Mouse (Mus musculus) MEL (cell line): ENCODE measurements around the gene Igf2bp3. TPM values are rescaled to one million over a fixed set of nuclear protein-coding genes. Genes with fewer than 3 reads are reported as not detected.

Experiments used
- DNase-seq: peaks from one replicate; pipeline ENCODE4 v3.0.0; 2011; ENCODE audit warnings: low read depth, low spot score
- H3K27ac ChIP-seq: 2 replicates; pipeline ENCODE4 v1.5.1; 2012; ENCODE audit warnings: low read depth, mild to moderate bottlenecking, control low read depth, low read length, moderate library complexity; ENCODE audit not compliant: control insufficient read depth
- H3K27me3 ChIP-seq, 2 experiments: fragments of 150-350 bp in 1 of 2; sonication (generic) in 1 of 2; 2 replicates each; pipeline ENCODE4 v1.6.1; 2012; ENCODE audit warnings: low read length in 2 of 2, mild to moderate bottlenecking in 2 of 2, improper control_type of control experiment in 1 of 2, moderate library complexity in 1 of 2; ENCODE audit not compliant: insufficient read depth in 2 of 2, control insufficient read depth in 1 of 2
- H3K36me3 ChIP-seq, 2 experiments: 2 replicates each; pipeline ENCODE4 v1.6.1; 2012 to 2014; ENCODE audit warnings: low read length in 2 of 2, improper control_type of control experiment in 1 of 2, inconsistent platforms in 1 of 2, mild to moderate bottlenecking in 1 of 2; ENCODE audit not compliant: insufficient read depth in 2 of 2, control insufficient read depth in 1 of 2
- H3K4me1 ChIP-seq, 2 experiments: fragments of 150-350 bp in 1 of 2; sonication (generic) in 1 of 2; 2 replicates each; pipeline ENCODE4 v1.6.1; 2012; ENCODE audit warnings: low read length in 2 of 2, improper control_type of control experiment in 1 of 2, mild to moderate bottlenecking in 1 of 2; ENCODE audit not compliant: insufficient read depth in 2 of 2, control insufficient read depth in 1 of 2
- H3K4me3 ChIP-seq, 2 experiments: fragments of 150-350 bp in 1 of 2; sonication (generic) in 1 of 2; 2 replicates each; pipeline ENCODE4 v1.5.1; 2012; ENCODE audit warnings: low read depth in 2 of 2, low read length in 2 of 2, mild to moderate bottlenecking in 2 of 2, moderate library complexity in 2 of 2, control low read depth in 1 of 2, improper control_type of control experiment in 1 of 2; ENCODE audit not compliant: control insufficient read depth in 1 of 2, insufficient read depth in 1 of 2
- H3K79me2 ChIP-seq: 2 replicates; pipeline ENCODE4 v1.6.1; 2012; ENCODE audit warnings: mild to moderate bottlenecking, low read length, moderate library complexity; ENCODE audit not compliant: control insufficient read depth, poor library complexity, insufficient read depth
- H3K9ac ChIP-seq: 2 replicates; pipeline ENCODE4 v1.6.1; 2012; ENCODE audit warnings: low read depth, mild to moderate bottlenecking, control low read depth, low read length, moderate library complexity; ENCODE audit not compliant: control insufficient read depth, poor library complexity, severe bottlenecking
- H3K9me3 ChIP-seq: fragments of 150-350 bp; sonication (generic); replicated peaks from 2 replicates; pipeline ENCODE4 v1.6.1; 2012; ENCODE audit warnings: mild to moderate bottlenecking, low read length, improper control_type of control experiment, moderate library complexity; ENCODE audit not compliant: insufficient read depth
- E2F4 ChIP-seq: IDR thresholded peaks from 2 replicates; pipeline ENCODE4 v1.6.1; 2011; ENCODE audit warnings: low read depth, low read length, improper control_type of control experiment, borderline replicate concordance
- ELF1 ChIP-seq: IDR thresholded peaks from 2 replicates; pipeline ENCODE4 v1.6.1; 2014; ENCODE audit warnings: low read depth, mild to moderate bottlenecking, inconsistent platforms, low read length, improper control_type of control experiment, moderate library complexity
- EP300 ChIP-seq, 2 experiments: IDR thresholded peaks; 2 replicates each; pipeline ENCODE4 v1.6.1; 2011; ENCODE audit warnings: improper control_type of control experiment in 2 of 2, low read length in 2 of 2, low read depth in 1 of 2, mild to moderate bottlenecking in 1 of 2
- ETS1 ChIP-seq: IDR thresholded peaks from 2 replicates; pipeline ENCODE4 v1.6.1; 2012; ENCODE audit warnings: low read depth, mild to moderate bottlenecking, inconsistent platforms, low read length, improper control_type of control experiment, moderate library complexity
- GABPA ChIP-seq: IDR thresholded peaks from 2 replicates; pipeline ENCODE4 v1.6.1; 2012; ENCODE audit warnings: low read depth, mild to moderate bottlenecking, inconsistent platforms, low read length, improper control_type of control experiment, moderate library complexity
- HCFC1 ChIP-seq: IDR thresholded peaks from 2 replicates; pipeline ENCODE4 v1.6.1; 2012; ENCODE audit warnings: low read depth, mild to moderate bottlenecking, inconsistent platforms, low read length, improper control_type of control experiment, moderate library complexity
- JUND ChIP-seq: IDR thresholded peaks from 2 replicates; pipeline ENCODE4 v1.6.1; 2011; ENCODE audit warnings: low read depth, mild to moderate bottlenecking, improper control_type of control experiment, low read length
- MAFK ChIP-seq: IDR thresholded peaks from 2 replicates; pipeline ENCODE4 v1.6.1; 2011; ENCODE audit warnings: low read depth, mild to moderate bottlenecking, low read length, improper control_type of control experiment, borderline replicate concordance
- MEF2A ChIP-seq: IDR thresholded peaks from 2 replicates; pipeline ENCODE4 v1.6.1; 2014; ENCODE audit warnings: low read depth, mild to moderate bottlenecking, inconsistent platforms, low read length, improper control_type of control experiment; ENCODE audit not compliant: poor library complexity, insufficient replicate concordance, severe bottlenecking; ENCODE audit errors: extremely low read depth
- MXI1 ChIP-seq: IDR thresholded peaks from 2 replicates; pipeline ENCODE4 v1.6.1; 2011; ENCODE audit warnings: mild to moderate bottlenecking, low read depth, low read length, improper control_type of control experiment
- MYB ChIP-seq: IDR thresholded peaks from 2 replicates; pipeline ENCODE4 v1.6.1; 2011; ENCODE audit warnings: mild to moderate bottlenecking, low read depth, low read length, improper control_type of control experiment
- MYC ChIP-seq: IDR thresholded peaks from 2 replicates; pipeline ENCODE4 v1.6.1; 2011; ENCODE audit warnings: low read depth, mild to moderate bottlenecking, low read length, improper control_type of control experiment, moderate library complexity
- NELFE ChIP-seq: IDR thresholded peaks from 2 replicates; pipeline ENCODE4 v1.6.1; 2011; ENCODE audit warnings: low read depth, low read length, improper control_type of control experiment
- NRF1 ChIP-seq: IDR thresholded peaks from 2 replicates; pipeline ENCODE4 v1.6.1; 2014; ENCODE audit warnings: low read depth, mild to moderate bottlenecking, inconsistent platforms, low read length, improper control_type of control experiment, moderate library complexity; ENCODE audit not compliant: poor library complexity, insufficient read depth, severe bottlenecking
- POLR2A ChIP-seq, 2 experiments: IDR thresholded peaks; 2 replicates each; pipeline ENCODE4 v1.6.1; 2011 to 2012; ENCODE audit warnings: low read length in 2 of 2, mild to moderate bottlenecking in 2 of 2, control low read depth in 1 of 2, improper control_type of control experiment in 1 of 2, low read depth in 1 of 2, moderate library complexity in 1 of 2; ENCODE audit not compliant: control insufficient read depth in 1 of 2, insufficient read depth in 1 of 2, poor library complexity in 1 of 2
- RCOR1 ChIP-seq: IDR thresholded peaks from 2 replicates; pipeline ENCODE4 v1.6.1; 2012; ENCODE audit warnings: low read depth, mild to moderate bottlenecking, inconsistent platforms, low read length, improper control_type of control experiment
- UBTF ChIP-seq: IDR thresholded peaks from 2 replicates; pipeline ENCODE4 v1.6.1; 2012; ENCODE audit warnings: low read depth, mild to moderate bottlenecking, inconsistent platforms, low read length, improper control_type of control experiment, moderate library complexity, borderline replicate concordance; ENCODE audit not compliant: insufficient read depth
- ZC3H11A ChIP-seq: IDR thresholded peaks from 2 replicates; pipeline ENCODE4 v1.6.1; 2012; ENCODE audit warnings: low read depth, mild to moderate bottlenecking, inconsistent platforms, low read length, improper control_type of control experiment
- ZNF384 ChIP-seq: IDR thresholded peaks from 2 replicates; pipeline ENCODE4 v1.6.1; 2012; ENCODE audit warnings: low read depth, mild to moderate bottlenecking, inconsistent platforms, low read length, improper control_type of control experiment
- polyA plus RNA-seq, 2 experiments: library from polyadenylated mRNA; stranded (reverse) in 1 of 2; unstranded in 1 of 2; fragments of >175 nt in 1 of 2; fragments of >200 nt in 1 of 2; gene quantifications; 2 replicates each; pipeline versions ENCODE4 v1.2.1 to v1.2.4; 2012; ENCODE audit warnings: low replicate concordance in 2 of 2, low read depth in 1 of 2; ENCODE audit not compliant: insufficient read length in 2 of 2, insufficient read depth in 1 of 2, missing spikeins in 1 of 2
- total RNA-seq: library from RNA; depleted of rRNA; stranded (reverse); fragments of 300-350 nt; gene quantifications from 2 replicates; pipeline ENCODE4 v1.2.3, GENCODE M21; 2012

The Igf2bp3 gene
- total and polyA plus RNA-seq, 3 experiments, result 0.12 to 0.29 TPM; not detected in 1

- H3K27me3 ChIP-seq, result peaks cover 6% of the 10 kb centered on the region in 2 experiments
- H3K4me3 ChIP-seq, result no peak overlapping the region
- TF ChIP-seq JUND (no peak), MAFK (no peak), ZNF384 (no peak), HCFC1 (no peak), MEF2A (no peak), MYC (no peak), MXI1 (no peak), EP300 (IDR thresholded peaks at IDR 0.05; ENCODE audit: low read depth in 1 of 2, low read length in 2 of 2) (no peak), UBTF (no peak), POLR2A (IDR thresholded peaks at IDR 0.05; ENCODE audit: control insufficient read depth in 1 of 2, insufficient read depth in 1 of 2, low read depth in 1 of 2, low read length in 2 of 2, poor library complexity in 1 of 2) (no peak), MYB (no peak), ETS1 (no peak), NRF1 (no peak), RCOR1 (no peak), NELFE (no peak), GABPA (no peak), E2F4 (no peak), ELF1 (no peak), ZC3H11A (no peak)
- H3K4me1 ChIP-seq, result no peaks in the 10 kb centered on the region
- no peaks in the 10 kb centered on the region for H3K36me3 ChIP-seq
- no peak overlapping the region for H3K9ac ChIP-seq
- H3K27ac ChIP-seq, result no peak overlapping the region
- no peaks in the 10 kb centered on the region for H3K79me2 ChIP-seq
- no peaks in the 10 kb centered on the region for H3K9me3 ChIP-seq
- no peak for DNase-seq
Observed at GRCm38 (mm10) chr6:49217581-49218274, 3.0 kb upstream of the Igf2bp3 start.
